Mouse (Mus musculus) kidney, adult 2 months (tissue): ENCODE results near the gene Zmym5.
"Not testable (repeated sequence)": the region's sequence is repeated elsewhere in the genome, so short reads cannot be mapped to it uniquely, and the experiment has no call there.

Experiments used
- CTCF ChIP-seq: fragments of 200-500 bp; conservative IDR thresholded peaks from 2 replicates; pipeline ENCODE4 v1.5.1; 2011; ENCODE audit warnings: low read depth, mild to moderate bottlenecking, control low read depth, low read length, moderate library complexity, mixed read lengths; ENCODE audit not compliant: insufficient read depth, insufficient read length
- POLR2A ChIP-seq: fragments of 200-500 bp; IDR thresholded peaks from one replicate; pipeline ENCODE4 v1.6.1; 2011; ENCODE audit warnings: low read depth, low read length, control low read depth

DNA sequence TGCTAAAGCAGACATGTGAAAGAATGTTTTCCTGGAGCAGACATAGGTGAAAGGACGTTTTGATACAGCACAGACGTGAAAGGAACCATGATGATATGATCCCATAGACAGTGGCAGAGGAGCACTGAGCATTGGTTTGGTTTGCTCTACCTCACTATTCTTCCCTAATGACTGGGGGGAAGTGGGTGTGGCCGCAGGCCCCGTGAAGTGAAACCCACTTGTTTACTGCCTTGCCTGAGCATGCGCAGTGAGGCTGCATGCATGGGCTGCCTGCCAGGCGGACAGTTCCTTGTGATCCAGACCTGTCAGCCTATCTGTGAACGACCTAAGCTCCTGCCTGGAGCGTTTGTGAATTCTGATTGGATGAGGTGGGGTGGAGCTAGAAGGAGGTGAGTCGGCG lies 21.7 kb upstream of the Zmym5 start:
- TF ChIP-seq CTCF, POLR2A: not testable (repeated sequence)
